Mouse (Mus musculus) gastrocnemius, adult 18-20 months (tissue): ENCODE data around the gene Plin5. TPM values are rescaled to one million over a fixed set of nuclear protein-coding genes. Genes with fewer than 3 reads are reported as not detected.
"Not testable (repeated sequence)": the region's sequence is repeated elsewhere in the genome, so short reads cannot be mapped to it uniquely, and the experiment has no call there.

ENCODE experiments used
- DNase-seq: peaks from one replicate; pipeline ENCODE4 v3.0.0; 2021; ENCODE audit warnings: low spot score
- total RNA-seq, 2 experiments: library from RNA; stranded (reverse); gene quantifications; 2 replicates each; pipeline ENCODE4 v1.2.3; 2021

The Plin5 gene
- total RNA-seq, 2 experiments from 2014 or later, result 22.5 to 29.0 TPM

GRCm38 (mm10) chr17:56108334-56109044 lies 8.9 kb downstream of the Plin5 start:
- peak; percentile 93 for DNase-seq

DNA sequence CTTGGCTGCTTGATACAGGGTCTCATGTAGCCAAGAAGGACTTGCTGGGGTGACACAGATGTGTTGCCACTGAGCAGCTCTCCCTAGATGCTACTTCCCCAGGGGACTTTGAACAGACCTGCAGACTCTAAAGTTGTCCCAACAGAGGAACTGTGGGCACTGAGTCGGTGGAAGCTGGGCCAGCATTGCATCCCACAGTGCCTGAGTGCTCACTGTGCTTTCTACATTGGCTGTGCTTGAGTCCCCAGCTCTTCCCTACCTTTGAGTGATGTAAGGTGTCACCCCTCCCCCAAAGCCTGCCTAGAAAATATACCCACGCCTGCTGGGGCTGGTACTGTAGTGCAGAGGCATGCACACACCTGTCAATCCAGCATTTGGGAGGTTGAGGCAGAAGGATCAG lies 9.7 kb downstream of the Plin5 start:
- DNase-seq, result no peak

DNA sequence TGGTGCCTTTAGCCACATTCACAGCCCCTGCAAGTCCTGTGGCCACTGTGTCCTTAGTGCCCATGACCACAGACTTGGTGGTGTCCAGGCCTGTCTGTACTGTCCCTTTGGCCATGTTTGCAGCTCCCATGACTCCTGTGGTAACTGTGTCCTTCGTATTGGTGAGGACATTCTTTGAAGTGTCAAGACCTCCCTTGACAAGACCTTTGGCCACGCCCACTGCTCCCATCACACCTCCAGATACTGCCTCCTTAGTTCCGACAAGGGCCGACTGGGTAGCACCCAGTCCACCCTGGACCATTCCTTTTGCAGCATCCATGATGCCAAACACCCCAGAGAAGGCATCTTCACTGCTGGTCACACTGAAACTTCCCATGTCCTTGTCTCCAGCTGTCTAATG lies 10.4 kb downstream of the Plin5 start:
- no peak for DNase-seq

GRCm38 (mm10) chr17:56106436-56106835 lies 11.0 kb downstream of the Plin5 start:
- DNase-seq, result not testable (repeated sequence)

DNA sequence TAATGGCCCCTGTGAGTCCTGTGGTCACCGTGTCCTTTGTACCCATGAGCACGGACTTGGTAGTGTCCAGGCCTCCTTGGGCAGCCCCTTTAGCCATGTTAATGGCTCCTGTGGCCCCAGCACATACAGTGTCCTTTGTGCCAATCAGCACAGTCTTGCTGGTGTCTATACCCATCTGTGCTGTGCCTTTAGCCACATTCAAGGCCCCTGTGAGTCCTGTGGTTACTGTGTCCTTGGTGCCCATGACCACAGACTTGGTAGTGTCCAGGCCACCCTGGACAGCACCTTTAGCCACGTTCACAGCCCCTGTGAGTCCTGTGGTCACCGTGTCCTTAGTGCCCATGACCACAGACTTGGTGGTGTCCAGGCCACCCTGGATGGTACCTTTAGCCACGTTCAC lies 12.6 kb downstream of the Plin5 start:
- DNase-seq, result not testable (repeated sequence)

- DNase-seq, result peak; percentile 64
Measured at GRCm38 (mm10) chr17:56103465-56104285, 13.7 kb downstream of the Plin5 start.

DNA sequence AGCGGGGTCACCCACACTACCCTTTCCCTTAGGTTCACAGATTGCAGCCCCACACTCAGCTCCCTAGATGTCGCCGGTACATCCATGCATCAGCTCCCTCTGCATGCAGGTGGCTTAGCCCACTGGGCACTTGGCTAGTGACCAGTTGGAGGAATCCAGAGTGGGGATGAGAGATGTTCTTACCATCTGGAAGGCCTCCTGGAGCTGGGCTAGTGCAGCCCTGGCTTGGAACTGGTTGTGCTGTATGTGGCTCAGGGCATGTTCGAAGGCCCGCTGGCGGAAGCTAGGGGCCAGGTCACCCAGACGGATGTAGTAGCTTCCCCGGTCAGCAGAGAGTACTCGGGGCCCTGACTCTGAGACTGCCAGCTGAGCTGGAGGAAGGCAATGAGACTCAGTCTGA lies 14.5 kb downstream of the Plin5 start:
- DNase-seq, result no peak

- no peak for DNase-seq
Measured at GRCm38 (mm10) chr17:56102158-56102557, 15.2 kb downstream of the Plin5 start.

GRCm38 (mm10) chr17:56100811-56101210 lies 16.6 kb downstream of the Plin5 start:
- DNase-seq, result peak; percentile 79

GRCm38 (mm10) chr17:56098711-56099572 lies 18.5 kb downstream of the Plin5 start:
- DNase-seq, result peak; percentile 71

GRCm38 (mm10) chr17:56098180-56098579 lies 19.2 kb downstream of the Plin5 start:
- DNase-seq, result no peak

- DNase-seq, result no peak
Measured at GRCm38 (mm10) chr17:56096883-56097282, 20.5 kb downstream of the Plin5 start.

- DNase-seq, result no peak
Measured at GRCm38 (mm10) chr17:56092794-56093193, 24.6 kb downstream of the Plin5 start.

DNA sequence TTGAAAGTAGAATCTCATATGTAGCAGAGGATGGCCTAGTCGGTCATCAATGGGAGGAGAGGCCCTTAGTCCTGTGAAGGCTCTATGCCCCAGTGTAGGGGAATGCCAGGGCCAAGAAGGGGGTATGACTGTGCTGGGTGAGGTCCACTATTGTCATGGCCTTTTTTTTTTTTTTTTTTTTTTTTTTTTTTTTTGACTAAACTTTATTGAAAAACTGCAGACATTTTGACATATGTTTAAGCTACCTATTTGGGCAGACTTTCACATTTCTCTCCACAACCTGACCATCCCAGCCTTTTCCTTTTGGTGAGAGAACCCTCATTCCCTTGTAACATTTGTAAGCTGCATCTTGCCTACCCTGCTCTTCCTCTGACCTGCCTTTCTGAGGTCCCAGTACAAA lies 25.1 kb downstream of the Plin5 start:
- no peak for DNase-seq

DNA sequence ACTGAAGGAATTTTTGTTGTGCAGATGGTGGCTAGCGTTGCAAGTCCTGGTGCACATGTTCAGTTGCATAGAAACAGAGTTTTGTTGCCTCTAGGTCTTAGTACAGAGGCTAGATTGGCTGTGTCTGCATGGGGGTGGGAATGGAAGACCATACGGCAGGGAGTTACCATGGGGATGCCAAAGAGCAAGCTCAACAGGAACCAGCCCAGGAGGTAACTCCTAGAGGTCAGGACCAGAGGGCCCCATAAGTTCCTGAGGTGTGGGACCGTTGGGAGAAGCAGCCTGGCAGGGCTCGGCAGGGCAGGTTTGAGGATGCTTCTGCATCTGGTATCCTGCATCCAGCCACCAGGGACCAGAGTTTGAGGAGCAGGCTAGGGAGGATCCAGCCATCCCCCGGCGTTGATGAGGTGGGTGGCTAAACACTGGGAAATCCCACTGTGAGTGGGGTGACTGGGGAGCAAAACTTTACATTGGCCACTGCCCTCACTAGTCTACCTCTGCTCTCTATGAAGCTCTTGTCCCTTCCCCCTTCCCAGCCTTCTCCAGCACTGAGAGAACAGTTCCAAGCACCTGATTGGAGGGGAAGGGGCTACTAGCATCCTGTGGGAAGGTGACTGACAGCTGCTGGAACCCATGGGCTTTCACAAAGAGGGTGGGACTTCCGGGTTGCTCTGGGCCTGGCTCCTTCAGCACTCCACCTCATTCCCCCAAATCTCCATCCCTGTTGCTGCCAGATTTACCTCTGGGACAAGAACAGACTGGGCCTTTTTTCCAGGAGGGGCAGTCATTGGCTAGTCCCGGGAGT lies 36.4 kb downstream of the Plin5 start:
- DNase-seq, result no peak

GRCm38 (mm10) chr17:56079921-56080320 lies 37.5 kb downstream of the Plin5 start:
- DNase-seq, result no peak

DNA sequence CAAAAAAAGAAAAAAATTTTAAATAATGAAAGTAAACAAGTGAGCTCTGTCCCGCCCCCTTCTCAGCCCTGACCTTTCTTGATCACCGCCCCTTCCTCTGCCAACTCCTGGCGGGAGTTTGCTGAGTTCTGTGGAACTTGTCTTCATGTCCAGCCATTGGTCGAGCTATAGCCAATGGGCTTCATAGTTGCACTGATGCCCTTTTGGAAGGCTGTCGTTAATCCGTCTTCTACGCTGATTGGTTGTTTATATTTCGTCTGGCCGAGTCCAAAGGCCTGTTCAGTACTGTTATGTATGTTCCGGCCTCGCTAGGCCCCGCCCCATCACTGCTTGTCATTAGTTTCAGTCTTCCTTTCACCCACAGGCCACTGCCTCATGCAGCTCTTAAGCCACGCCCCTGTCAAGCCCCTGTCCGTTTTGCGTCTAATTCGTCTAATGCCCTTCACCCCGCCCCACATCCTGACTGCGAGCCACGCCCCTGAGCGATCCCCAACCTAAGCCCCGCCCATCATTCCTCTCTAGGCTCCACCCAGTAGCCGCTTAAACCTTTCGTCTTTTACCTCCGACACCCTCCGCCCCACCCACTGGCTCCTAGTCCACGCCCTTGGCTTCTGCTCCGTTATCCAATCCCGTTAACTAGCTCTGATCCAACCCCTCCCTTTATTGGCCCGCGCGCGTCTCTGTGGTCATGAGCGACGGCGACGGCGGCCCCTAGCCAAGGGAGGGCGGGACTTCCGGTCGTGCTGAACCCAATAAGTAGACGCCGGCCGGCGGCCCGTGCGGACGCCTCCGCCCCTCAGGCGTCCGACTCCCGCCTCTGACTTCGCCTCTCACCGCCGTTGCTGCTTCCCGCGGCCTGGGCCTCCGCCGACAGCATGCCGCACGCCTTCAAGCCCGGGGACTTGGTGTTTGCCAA lies 38.3 kb downstream of the Plin5 start, which contains the start of gene Hdgfl2:
Hdgfl2 (plus strand) TSS at position 755 of the 916 bp plus-strand sequence.
- peak; percentile 100 for DNase-seq

DNA sequence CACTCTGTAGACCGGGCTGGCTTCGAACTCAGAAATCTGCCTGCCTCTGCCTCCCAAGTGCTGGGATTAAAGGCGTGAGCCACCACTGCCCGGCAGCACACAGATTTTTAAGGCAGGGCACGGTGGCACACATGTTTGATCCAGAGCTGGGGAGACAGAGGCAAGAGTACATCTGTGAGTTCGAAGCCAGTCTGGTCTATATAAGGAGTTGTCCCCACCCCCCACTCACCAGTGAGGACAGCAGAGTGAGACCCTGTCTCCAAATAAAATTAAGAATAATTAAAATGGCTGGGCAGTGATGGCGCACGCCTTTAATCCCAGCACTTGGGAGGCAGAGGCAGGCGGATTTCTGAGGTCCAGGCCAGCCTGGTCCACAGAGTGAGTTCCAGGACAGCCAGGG lies 39.0 kb downstream of the Plin5 start:
- DNase-seq, result not testable (repeated sequence)

- DNase-seq, result no peak
Measured at GRCm38 (mm10) chr17:56077523-56077922, 39.9 kb downstream of the Plin5 start.

GRCm38 (mm10) chr17:56074827-56075208 lies 42.6 kb downstream of the Plin5 start, which contains the start of gene Ubxn6:
Gene Ubxn6 (minus strand): TSS chr17:56075028.
- DNase-seq, result peak; percentile 97
